Mouse (Mus musculus) layer of hippocampus, adult 6 months (tissue): ENCODE data around the gene Osm. TPM values are rescaled to one million over a fixed set of nuclear protein-coding genes. Genes with fewer than 3 reads are reported as not detected.

Experiments
- long read RNA-seq, 2 experiments: library from polyadenylated mRNA; unstranded; transcript quantifications; one replicate each; pipeline ENCODE4 v2.0.0; 2019 to 2020
- polyA plus RNA-seq: library from polyadenylated mRNA; unstranded; fragments of <200 nt; fragmentation: Nextera tagmentation; gene quantifications from 2 replicates; pipeline ENCODE4 v1.2.3, GENCODE M21; 2021

Osm gene
- polyA plus RNA-seq = 0.14 and 0.21 TPM in 2 replicates
- long read RNA-seq, experiment 1 = 0 reads
- long read RNA-seq, experiment 2 = 0 reads

DNA sequence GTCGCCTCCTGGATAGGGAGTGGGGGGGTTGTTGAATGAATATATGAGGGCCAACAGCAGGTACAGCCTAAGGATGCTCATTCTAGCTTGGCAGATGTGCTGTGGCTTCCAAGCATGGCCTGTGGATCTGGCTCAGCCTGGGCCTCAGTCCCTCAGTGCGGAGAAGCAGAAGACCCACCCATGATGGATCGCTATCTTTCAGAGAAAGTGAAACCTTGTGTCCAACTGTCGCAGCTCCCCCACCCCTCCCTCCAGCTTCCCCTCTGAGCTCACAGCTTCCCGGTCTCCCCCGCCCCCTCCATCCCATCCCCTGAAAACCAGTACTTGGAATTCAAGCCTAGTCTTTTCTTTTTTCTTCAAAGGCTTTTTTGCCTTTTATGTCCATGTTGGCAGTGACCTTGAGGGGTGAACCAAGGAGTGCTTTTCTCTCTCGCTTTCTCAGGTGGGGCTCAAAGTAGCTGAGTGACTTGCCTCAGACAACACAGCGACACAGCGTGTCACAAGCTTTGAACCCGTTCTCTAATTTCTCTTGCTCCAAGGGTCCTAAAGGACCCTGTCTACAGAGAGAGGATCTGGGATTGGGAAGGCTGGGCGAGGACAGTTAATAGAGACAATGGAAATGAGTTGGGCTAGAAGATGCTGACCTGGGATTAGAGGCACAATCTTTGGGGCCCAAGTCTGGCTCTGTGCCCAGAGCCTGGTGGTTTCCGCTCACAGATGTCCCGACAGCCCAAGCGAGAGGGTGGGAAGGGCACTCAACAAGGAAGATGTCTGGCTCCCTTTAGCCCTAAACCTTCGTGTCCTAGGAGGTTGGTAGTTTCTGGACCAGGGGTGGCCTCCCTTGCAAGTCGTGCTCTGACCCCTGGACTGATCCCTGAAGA lies at the start of gene Osm:
Osm (plus strand) TSS at position 756 of the 881 bp plus-strand sequence.

GRCm38 (mm10) chr11:4186486-4187317 lies 49.5 kb upstream of the Osm start, which contains the start of gene Tbc1d10a:
Gene Tbc1d10a (plus strand): TSS chr11:4186789.

DNA sequence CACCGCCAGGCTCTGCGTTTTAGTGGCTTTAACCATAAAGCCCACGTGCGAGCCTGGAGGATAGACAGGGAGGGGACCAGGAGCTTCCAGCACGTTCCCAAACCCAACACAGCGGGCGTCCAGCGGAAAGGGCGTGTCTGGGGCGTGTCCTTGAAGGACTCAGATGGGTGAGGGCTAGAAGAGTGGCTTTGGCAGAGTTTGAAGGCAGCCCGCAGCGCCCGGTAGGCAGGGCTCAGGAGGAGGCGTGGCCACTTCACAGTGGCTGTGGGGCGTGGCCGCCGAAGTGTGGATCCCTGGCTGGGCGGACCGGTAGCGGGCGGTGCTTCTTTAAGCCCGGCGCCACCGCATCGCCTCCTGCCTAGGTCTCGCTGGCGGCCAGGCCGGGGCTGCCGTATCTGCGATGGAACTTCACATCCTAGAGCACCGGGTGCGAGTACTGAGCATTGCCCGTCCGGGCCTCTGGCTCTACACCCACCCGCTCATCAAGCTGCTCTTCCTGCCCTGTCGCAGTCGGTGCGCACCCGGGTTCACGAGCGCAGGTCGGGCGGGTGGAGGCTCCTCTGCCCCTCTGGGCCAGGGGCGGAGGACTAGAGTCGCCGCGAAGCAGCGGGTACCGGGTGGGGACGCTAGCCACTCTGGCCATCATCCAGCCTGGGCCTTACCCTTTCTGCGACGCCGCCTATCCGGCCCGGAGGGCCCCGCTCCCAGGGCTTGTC lies 18.1 kb upstream of the Osm start, which contains the start of gene Castor1:
Castor1 (plus strand) TSS at position 312 of the 716 bp plus-strand sequence.

DNA sequence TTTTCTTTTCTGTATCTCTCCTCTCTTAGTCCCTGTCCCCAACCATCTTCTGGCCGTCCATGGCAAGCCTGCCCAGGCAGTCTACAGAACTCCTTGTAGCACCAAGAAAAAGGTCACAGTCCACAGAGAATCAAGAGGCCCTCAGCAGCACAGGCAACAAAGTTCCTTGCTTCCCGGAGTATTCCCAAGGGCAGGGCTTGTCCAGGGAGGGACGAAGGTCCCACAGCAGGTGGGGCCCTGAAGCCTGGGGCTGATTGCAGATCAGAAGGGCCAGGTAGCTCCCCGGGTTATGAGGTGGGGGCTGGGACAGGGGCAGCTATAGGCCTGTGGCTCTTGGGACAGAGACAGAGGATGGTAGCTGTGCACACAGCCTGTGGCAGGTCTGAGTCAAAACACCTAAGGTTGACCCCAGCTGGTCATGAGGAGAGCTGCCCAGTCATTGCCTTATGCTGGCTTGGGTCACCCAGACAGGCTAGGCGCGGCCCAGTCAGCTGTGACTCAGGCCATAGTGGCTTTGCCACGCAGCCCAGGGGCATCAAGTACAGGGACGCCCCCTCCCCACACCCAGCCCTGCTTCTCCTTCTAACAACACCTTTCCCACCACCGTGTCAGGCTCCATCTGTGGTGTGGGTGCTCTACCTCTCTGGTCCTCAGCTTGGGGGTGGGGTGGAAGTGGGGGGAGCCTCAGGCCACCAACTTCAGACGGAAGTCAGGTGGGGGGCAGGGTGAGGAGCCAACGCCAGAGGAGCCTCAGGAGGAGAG lies 20.8 kb downstream of the Osm start, which contains the start of gene Lif:
Lif (plus strand) TSS at position 712 of the 762 bp plus-strand sequence.

Other genes with a start within 250 kb of the Osm start
- 0.33 and 0.80 TPM in 2 replicates for gene Sec14l4, start 205.0 kb upstream of the Osm start, polyA plus RNA-seq
- 0.67 and 1.7 TPM in 2 replicates for gene Sec14l3, start 171.6 kb upstream of the Osm start, polyA plus RNA-seq
- 189 and 199 TPM in 2 replicates for gene Mtfp1, start 141.0 kb upstream of the Osm start, polyA plus RNA-seq
- gene Sec14l2, start 113.0 kb upstream of the Osm start, polyA plus RNA-seq = 3.8 and 4.0 TPM in 2 replicates
- 11.3 and 11.7 TPM in 2 replicates for gene Rnf215, start 101.2 kb upstream of the Osm start, polyA plus RNA-seq
- gene Ccdc157, start 76.1 kb upstream of the Osm start, polyA plus RNA-seq = 2.9 and 3.6 TPM in 2 replicates
- gene Sf3a1, start 76.1 kb upstream of the Osm start, polyA plus RNA-seq = 28.7 and 37.2 TPM in 2 replicates
- gene Tbc1d10a, start 49.6 kb upstream of the Osm start, polyA plus RNA-seq = 41.4 and 42.0 TPM in 2 replicates
- 8.0 and 10.9 TPM in 2 replicates for gene Castor1, start 18.2 kb upstream of the Osm start, polyA plus RNA-seq
- gene Lif, start 21.1 kb downstream of the Osm start, polyA plus RNA-seq = 0.74 and 1.1 TPM in 2 replicates
- 0.11 and 0.14 TPM in 2 replicates for gene Hormad2, start 204.7 kb downstream of the Osm start, polyA plus RNA-seq